Comparison of ENCODE assay signal across 12 mouse cellular contexts in the genomic region with DNA sequence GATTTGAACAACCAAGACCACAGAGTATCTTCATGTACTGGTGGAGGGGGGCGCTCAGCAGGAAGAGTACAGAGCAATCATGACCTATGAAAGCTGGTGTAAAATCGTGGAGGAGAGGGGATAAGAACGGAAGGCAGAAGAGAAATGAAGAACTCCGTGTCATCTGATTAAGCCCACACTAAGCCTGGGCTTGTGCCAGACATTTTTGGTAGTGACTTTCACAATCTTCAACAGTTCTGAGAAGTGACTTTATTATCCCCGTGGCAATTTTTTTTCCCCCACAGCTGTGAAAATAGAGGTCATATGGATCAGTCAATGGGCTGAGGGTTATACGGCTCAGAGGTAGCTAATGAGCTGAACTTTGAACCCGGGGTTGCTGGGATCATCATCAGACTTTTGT.
A peak's percentile ranks its signal among the peaks of the same experiment; 100 is the strongest.
DNase-seq lines count a peak whose midpoint lies in the region; ATAC-seq and TF ChIP-seq lines count a peak whose summit lies in the region.
"Had no signal": no experiment of that assay in that cellular context is flagged by ENCODE, and none has a peak within 500 bp of the region (broad histone marks: within the 10 kb centered on the region; RNA-seq: fewer than 3 reads in every experiment).

No protein-coding gene starts in this region.

- H3K9ac ChIP-seq in MEL (ENCODE audit: control insufficient read depth, low read depth, low read length, poor library complexity, severe bottlenecking) = peak overlapping the region; percentile 33
- H3K9ac ChIP-seq in liver, postnatal 0 days (replicated peaks) = no peak overlapping the region
- H3K9ac ChIP-seq: forebrain, embryonic 15.5 days; limb, embryonic 12.5 days had no signal

- no peaks in the 10 kb centered on the region for H3K9me3 ChIP-seq in heart, embryonic 10.5 days
- H3K9me3 ChIP-seq in MEL (replicated peaks; ENCODE audit: insufficient read depth, low read length) = no peaks in the 10 kb centered on the region
- H3K9me3 ChIP-seq in liver, postnatal 0 days (ENCODE audit: low read length) = no peaks in the 10 kb centered on the region
- H3K9me3 ChIP-seq: forebrain, embryonic 15.5 days; limb, embryonic 12.5 days had no signal

- peak overlapping the region; percentile 47; the same call in 1 of the 2 replicates for H3K4me2 ChIP-seq in liver, postnatal 0 days (ENCODE audit: low read depth, low read length)
- H3K4me2 ChIP-seq: forebrain, embryonic 15.5 days; limb, embryonic 12.5 days had no signal

- no peak for TF ChIP-seq CTCF in MEL (IDR thresholded peaks at IDR 0.05 in 2 of 3, conservative IDR thresholded peaks at IDR 0.05 in 1 of 3; ENCODE audit: control insufficient read depth in 1 of 3, insufficient read depth in 1 of 3, low read depth in 2 of 3, low read length in 3 of 3, poor library complexity in 1 of 3, severe bottlenecking in 1 of 3)
- no peak for TF ChIP-seq CTCF in liver, postnatal 0 days (IDR thresholded peaks at IDR 0.05; ENCODE audit: low read depth)

- WGBS in heart, embryonic 10.5 days = 65% methylated on average over 7 of the region's 7 CpGs
- 34% methylated on average over 7 of the region's 7 CpGs for WGBS in liver, postnatal 0 days (ENCODE audit: insufficient replicate concordance)

- DNase-seq in heart, embryonic 10.5 days (ENCODE audit: low spot score) = no peak
- no peak for DNase-seq in heart, postnatal 25 days (ENCODE audit: low spot score)
- DNase-seq in MEL (ENCODE audit: low read depth, low spot score) = peak; percentile 86
- DNase-seq in liver, postnatal 0 days = no peak
- no peak for DNase-seq in left cerebral cortex, postnatal 36 days (ENCODE audit: low spot score in 2 of 2)
- no peak for DNase-seq in right cerebral cortex, postnatal 14 days
- DNase-seq in thymus, adult 18-20 months = no peak

- TF ChIP-seq POLR2A in MEL (IDR thresholded peaks at IDR 0.05; ENCODE audit: control insufficient read depth in 1 of 2, insufficient read depth in 1 of 2, low read depth in 1 of 2, low read length in 2 of 2, poor library complexity in 1 of 2) = no peak

- peak; percentile 34 for ATAC-seq in erythroblast, adult 5-6 weeks (replicated peaks; ENCODE audit: low FRiP score, poor library complexity, severe bottlenecking)
- ATAC-seq in liver, postnatal 0 days = no peak
- ATAC-seq: forebrain, embryonic 15.5 days; hindbrain, embryonic 16.5 days had no signal

- no peaks in the 10 kb centered on the region for H3K27me3 ChIP-seq in heart, embryonic 10.5 days (ENCODE audit: insufficient read depth, poor library complexity, severe bottlenecking)
- no peaks in the 10 kb centered on the region for H3K27me3 ChIP-seq in MEL (ENCODE audit: control insufficient read depth in 1 of 2, insufficient read depth in 2 of 2, low read length in 2 of 2)
- no peaks in the 10 kb centered on the region for H3K27me3 ChIP-seq in liver, postnatal 0 days (ENCODE audit: insufficient read depth, low read length)
- H3K27me3 ChIP-seq: forebrain, embryonic 15.5 days; limb, embryonic 12.5 days had no signal

- no peaks in the 10 kb centered on the region for H3K36me3 ChIP-seq in heart, embryonic 10.5 days
- H3K36me3 ChIP-seq in MEL (ENCODE audit: control insufficient read depth in 1 of 2, insufficient read depth in 2 of 2, low read length in 2 of 2) = peaks cover 0 to 30% of the 10 kb centered on the region in 2 experiments; a peak in 2 of 4 replicates
- no peaks in the 10 kb centered on the region for H3K36me3 ChIP-seq in liver, postnatal 0 days (replicated peaks; ENCODE audit: insufficient read depth, low read length)
- H3K36me3 ChIP-seq: forebrain, embryonic 15.5 days; limb, embryonic 12.5 days had no signal

- peaks cover 30% of the 10 kb centered on the region for H3K4me1 ChIP-seq in heart, embryonic 10.5 days
- H3K4me1 ChIP-seq in MEL (ENCODE audit: control insufficient read depth in 1 of 2, insufficient read depth in 2 of 2, low read length in 2 of 2) = peaks cover 24 to 29% of the 10 kb centered on the region in 2 experiments
- H3K4me1 ChIP-seq in liver, postnatal 0 days (ENCODE audit: insufficient read depth) = peaks cover 22% of the 10 kb centered on the region
- H3K4me1 ChIP-seq: forebrain, embryonic 15.5 days had no signal

- H3K79me2 ChIP-seq in MEL (ENCODE audit: control insufficient read depth, insufficient read depth, low read length, poor library complexity) = no peaks in the 10 kb centered on the region

- no peak overlapping the region for H3K4me3 ChIP-seq in heart, embryonic 10.5 days
- H3K4me3 ChIP-seq in MEL (ENCODE audit: control insufficient read depth in 1 of 2, insufficient read depth in 1 of 2, low read depth in 2 of 2, low read length in 2 of 2) = peak overlapping the region; percentile 25 to 34; a peak in 3 of 4 replicates
- no peak overlapping the region for H3K4me3 ChIP-seq in liver, postnatal 0 days (ENCODE audit: low read depth, low read length)
- H3K4me3 ChIP-seq: forebrain, embryonic 15.5 days; heart, adult 2 months; limb, embryonic 12.5 days had no signal

- TF ChIP-seq EP300 in MEL (IDR thresholded peaks at IDR 0.05; ENCODE audit: low read depth in 1 of 2, low read length in 2 of 2) = peak; percentile 66 to 73
- TF ChIP-seq EP300 in liver, postnatal 0 days (IDR thresholded peaks at IDR 0.05; ENCODE audit: low read depth) = no peak

- peak overlapping the region; percentile 56; the same call in 1 of the 2 replicates for H3K27ac ChIP-seq in heart, embryonic 10.5 days
- H3K27ac ChIP-seq in MEL (ENCODE audit: control insufficient read depth, low read depth, low read length) = peak overlapping the region; percentile 22
- H3K27ac ChIP-seq in liver, postnatal 0 days (ENCODE audit: low read depth) = peak overlapping the region; percentile 84
- H3K27ac ChIP-seq: forebrain, embryonic 15.5 days; heart, adult 2 months; limb, embryonic 12.5 days had no signal

- TF ChIP-seq RAD21 in MEL (IDR thresholded peaks at IDR 0.05; ENCODE audit: low read depth, low read length) = no peak

- intact Hi-C loops in heart, postnatal 25 days (cut with DNase I) = no loop called here
- intact Hi-C loops in left cerebral cortex, postnatal 36 days (cut with DNase I) = no loop called here

TF ChIP-seq in MEL, 35 proteins besides CTCF, POLR2A, EP300 and RAD21:
- TF ChIP-seq BHLHE40 (IDR thresholded peaks at IDR 0.05; ENCODE audit: borderline replicate concordance, low read depth, low read length) (no peak), MEF2A (IDR thresholded peaks at IDR 0.05; ENCODE audit: extremely low read depth, insufficient replicate concordance, low read depth, low read length, poor library complexity, severe bottlenecking) (no peak), CHD2 (IDR thresholded peaks at IDR 0.05; ENCODE audit: low read length) (no peak), ZNF384 (IDR thresholded peaks at IDR 0.05; ENCODE audit: low read depth, low read length) (peak; percentile 76), USF1 (IDR thresholded peaks at IDR 0.05; ENCODE audit: low read depth, low read length) (0 out of 2 replicates have a peak, but pooled peaks have one; percentile 33), TCF12 (IDR thresholded peaks at IDR 0.05; ENCODE audit: low read depth, low read length) (peak; percentile 55; the same call in 1 of the 2 replicates), NRF1 (IDR thresholded peaks at IDR 0.05; ENCODE audit: insufficient read depth, low read depth, low read length, poor library complexity, severe bottlenecking) (0 out of 2 replicates have a peak, but pooled peaks have one; percentile 1), CHD1 (IDR thresholded peaks at IDR 0.05; ENCODE audit: low read depth, low read length) (no peak), GATA1 (IDR thresholded peaks at IDR 0.05; ENCODE audit: low read depth, low read length) (peak; percentile 77), MYC (IDR thresholded peaks at IDR 0.05; ENCODE audit: low read depth, low read length) (0 out of 2 replicates have a peak, but pooled peaks have one; percentile 40), ETS1 (IDR thresholded peaks at IDR 0.05; ENCODE audit: low read depth, low read length) (peak; percentile 81), MAX (IDR thresholded peaks at IDR 0.05; ENCODE audit: low read length) (0 out of 2 replicates have a peak, but pooled peaks have one; percentile 23), MYB (IDR thresholded peaks at IDR 0.05; ENCODE audit: low read depth, low read length) (no peak), TBP (IDR thresholded peaks at IDR 0.05; ENCODE audit: low read depth, low read length) (0 out of 2 replicates have a peak, but pooled peaks have one; percentile 26), MXI1 (IDR thresholded peaks at IDR 0.05; ENCODE audit: low read depth, low read length) (peak; percentile 23; the same call in 1 of the 2 replicates), RCOR1 (IDR thresholded peaks at IDR 0.05; ENCODE audit: low read depth, low read length) (peak; percentile 83)

Comparison
In these comparisons a context has a peak if more than half of its experiments do, and no peak if none do; other contexts are left out.
1. H3K27ac ChIP-seq: peak in every context shown above with its lines; median percentile 84 in liver, postnatal 0 days; 56 in heart, embryonic 10.5 days; 22 in MEL.
2. H3K4me3 ChIP-seq: peak in MEL (2 of 2); none in heart, embryonic 10.5 days (single experiment) and liver, postnatal 0 days (single experiment).